Mouse (Mus musculus): ENCODE data around the gene Lsm12.

GRCm38 (mm10) chr11:102189461-102190436, 4.7 kb upstream of the Lsm12 start, which contains the start of gene G6pc3:
- no peak for TF ChIP-seq CTCF (IDR thresholded peaks at IDR 0.05)
- TF ChIP-seq EP300 (IDR thresholded peaks at IDR 0.05) = peak; percentile 26; the same call in 1 of the 2 replicates

Data from lung, postnatal 0 days (tissue).